13 mouse cellular contexts compared by ENCODE assay signal in the genomic region with DNA sequence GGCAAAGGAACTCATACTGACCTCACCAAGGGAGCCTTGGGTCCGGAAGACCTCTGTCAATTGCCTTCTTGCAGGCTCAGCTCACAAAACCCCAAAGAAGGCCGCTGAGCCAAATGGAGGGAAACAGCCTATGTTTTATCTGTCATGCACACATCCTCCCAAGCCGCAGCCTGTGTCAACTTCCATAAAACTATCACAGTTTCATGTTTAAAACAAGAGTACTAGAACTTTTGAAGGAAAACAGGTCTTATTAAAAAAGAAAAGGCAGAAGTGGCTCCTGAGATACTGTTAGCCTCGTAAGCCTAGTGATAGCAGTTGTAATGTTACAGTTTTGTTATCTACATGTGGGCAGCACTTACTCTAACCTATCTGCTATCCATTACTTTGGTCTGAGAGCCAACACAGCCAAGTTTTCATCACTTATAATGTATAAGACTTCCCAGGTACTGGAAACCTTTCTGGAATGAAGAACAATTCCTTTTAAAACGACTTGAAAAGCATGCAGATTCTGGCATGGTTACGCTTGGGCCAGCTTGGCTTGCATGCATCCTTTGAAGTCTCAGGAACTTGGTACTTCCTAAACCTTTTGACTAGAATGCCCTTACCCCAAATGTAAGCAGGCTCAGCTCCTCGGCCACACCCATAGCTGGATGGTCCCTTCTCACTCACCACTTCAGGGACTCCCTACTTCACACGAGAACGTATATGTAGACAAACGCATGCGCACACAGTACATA.
DNase-seq lines count a peak whose midpoint lies in the region; ATAC-seq and TF ChIP-seq lines count a peak whose summit lies in the region.
"Had no signal": no experiment of that assay in that cellular context is flagged by ENCODE, and none has a peak within 500 bp of the region (broad histone marks: within the 10 kb centered on the region; RNA-seq: fewer than 3 reads in every experiment).

No protein-coding gene starts in this region.

- H3K4me3 ChIP-seq in gastrocnemius, adult 2 months = no peak overlapping the region
- peak overlapping the region; percentile 75 for H3K4me3 ChIP-seq in liver, embryonic 16.5 days (ENCODE audit: low read depth, low read length)
- H3K4me3 ChIP-seq: forebrain, embryonic 15.5 days; neural tube, embryonic 13.5 days had no signal

- no peak for TF ChIP-seq CTCF in gastrocnemius, adult 2 months (IDR thresholded peaks at IDR 0.05)

- WGBS in liver, embryonic 16.5 days (ENCODE audit: insufficient replicate concordance) = 17% methylated on average over 11 of the region's 11 CpGs

- peaks cover 40% of the 10 kb centered on the region for H3K4me1 ChIP-seq in liver, embryonic 16.5 days (ENCODE audit: control insufficient read depth, low read depth, low read length)
- H3K4me1 ChIP-seq: forebrain, embryonic 15.5 days had no signal

- H3K4me2 ChIP-seq in liver, embryonic 16.5 days (ENCODE audit: low read depth, low read length) = peak overlapping the region; percentile 64
- H3K4me2 ChIP-seq: forebrain, embryonic 15.5 days; heart, embryonic 11.5 days; neural tube, embryonic 13.5 days had no signal

- 0 out of 2 replicates have a peak overlapping the region, but pooled peaks have one; percentile 9 for H3K27ac ChIP-seq in gastrocnemius, adult 2 months
- H3K27ac ChIP-seq in liver, embryonic 16.5 days (ENCODE audit: low read length) = peak overlapping the region; percentile 97
- H3K27ac ChIP-seq: forebrain, embryonic 15.5 days; neural tube, embryonic 13.5 days had no signal

- no peak for DNase-seq in gastrocnemius, adult 2 months
- no peak for DNase-seq in gastrocnemius, postnatal 36 days
- peak; percentile 95 for DNase-seq in 416B (ENCODE audit: low read depth)
- DNase-seq in natural killer cell, adult 2 months (ENCODE audit: low spot score in 2 of 2) = no peak
- DNase-seq in testis, postnatal 14 days (ENCODE audit: low spot score) = no peak
- DNase-seq in ovary, adult 18-20 months (ENCODE audit: low spot score) = no peak
- DNase-seq: kidney, adult 9 months; lung, postnatal 4 days had no signal

- peak; percentile 75 for ATAC-seq in common myeloid progenitor, adult 5-6 weeks (replicated peaks; ENCODE audit: low read depth, poor library complexity, severe bottlenecking)
- ATAC-seq in liver, embryonic 16.5 days (ENCODE audit: low read depth) = peak; percentile 81
- ATAC-seq: forebrain, embryonic 15.5 days had no signal

- H3K27me3 ChIP-seq in liver, embryonic 16.5 days (ENCODE audit: control insufficient read depth, insufficient read depth, low read depth, low read length) = no peaks in the 10 kb centered on the region
- H3K27me3 ChIP-seq: forebrain, embryonic 15.5 days; neural tube, embryonic 13.5 days had no signal

- no peaks in the 10 kb centered on the region for H3K9me3 ChIP-seq in liver, embryonic 16.5 days (replicated peaks; ENCODE audit: control insufficient read depth, low read length)
- H3K9me3 ChIP-seq: forebrain, embryonic 15.5 days; neural tube, embryonic 13.5 days had no signal

- intact Hi-C loops in gastrocnemius, adult 2 months (cut with DNase I) = no loop called here
- intact Hi-C loops in gastrocnemius, postnatal 36 days (cut with DNase I) = no loop called here

- no peaks in the 10 kb centered on the region for H3K36me3 ChIP-seq in liver, embryonic 16.5 days (ENCODE audit: control insufficient read depth, insufficient read depth)
- H3K36me3 ChIP-seq: forebrain, embryonic 15.5 days; neural tube, embryonic 13.5 days had no signal

- peak overlapping the region; percentile 84 for H3K9ac ChIP-seq in liver, embryonic 16.5 days (ENCODE audit: low read depth, low read length)
- H3K9ac ChIP-seq: forebrain, embryonic 15.5 days; neural tube, embryonic 13.5 days had no signal
